Mouse (Mus musculus) gastrocnemius, postnatal 36 days (tissue): ENCODE data around the gene Ccdc127. TPM values are rescaled to one million over a fixed set of nuclear protein-coding genes. Genes with fewer than 3 reads are reported as not detected.

Source experiments
- DNase-seq, 2 experiments: peaks; one replicate each; pipeline ENCODE4 v3.0.0; 2022
- intact Hi-C: fragments of 180-260 bp; cut with DNase I; formaldehyde crosslinking; loops from one replicate; pipeline ENCODE4 v1.15.1; 2025
- long read RNA-seq, 2 experiments: library from polyadenylated mRNA; stranded (forward); transcript quantifications; one replicate each; pipeline ENCODE4 v2.0.0; 2021
- total RNA-seq, 2 experiments: library from RNA; stranded (reverse); gene quantifications; 2 replicates each; pipeline ENCODE4 v1.2.3; 2021

The Ccdc127 gene
- 10 to 100 TPM; 43.7 to 46.4 TPM for total RNA-seq
- long read RNA-seq, experiment 1, full-length matches to known transcripts = 38 of 45 reads
- long read RNA-seq, experiment 1, partial matches to known transcripts = 0 of 45 reads
- long read RNA-seq, experiment 1, other reads (novel, unspliced or antisense) = 7 of 45 reads
- long read RNA-seq, experiment 2, full-length matches to known transcripts = 45 of 51 reads
- long read RNA-seq, experiment 2, partial matches to known transcripts = 0 of 51 reads
- long read RNA-seq, experiment 2, other reads (novel, unspliced or antisense) = 6 of 51 reads

DNA sequence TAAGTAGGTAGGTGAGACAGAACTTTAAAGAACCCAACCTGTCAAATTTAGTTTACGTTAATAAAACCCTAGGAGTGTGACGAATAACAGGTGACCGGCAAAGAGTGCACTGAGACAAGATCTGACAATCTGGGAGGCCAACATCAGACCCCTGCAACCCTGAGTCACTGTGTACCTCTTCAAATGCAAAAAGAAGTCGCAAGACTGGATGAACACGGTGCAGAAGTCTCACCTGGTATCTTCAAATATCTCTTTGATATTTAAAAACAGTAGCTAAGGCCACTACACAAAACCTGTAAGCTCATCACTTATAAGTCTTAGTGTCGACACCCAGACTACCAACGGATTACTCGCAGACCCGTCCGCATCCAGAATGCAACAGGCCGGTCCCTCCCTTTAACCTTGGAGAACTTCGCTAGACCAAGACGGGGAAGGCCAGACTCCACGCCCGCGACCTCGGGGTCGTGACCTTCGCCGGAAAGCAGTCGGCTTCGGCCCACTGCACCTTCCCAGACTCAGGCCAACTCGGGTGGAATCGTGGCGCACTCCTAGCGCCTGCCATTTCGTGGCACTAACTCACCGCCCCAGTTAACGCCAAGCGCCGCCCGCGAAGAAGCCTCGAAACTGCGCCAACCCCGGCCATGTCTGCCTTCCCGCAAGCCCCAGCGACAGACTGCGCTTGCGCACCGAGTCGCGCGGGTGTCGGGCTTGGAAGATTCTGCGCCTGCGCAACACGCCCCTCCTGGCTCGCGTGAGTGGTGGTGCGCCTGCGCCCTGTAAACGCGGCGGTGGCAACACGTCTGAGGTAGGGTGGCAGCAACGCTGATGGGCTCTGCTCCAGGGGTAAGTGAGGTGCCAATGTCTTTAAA, at the start of gene Ccdc127, which contains the start of gene Sdha:
TSS of gene Ccdc127 (plus strand) at position 744 of the 869 bp plus-strand sequence.
TSS of gene Sdha (minus strand) at position 715 of the 869 bp plus-strand sequence.
- DNase-seq = peak; percentile 94 to 96
- intact Hi-C loops = loop anchor here (10.0 kb wide), 1 partner anchor 155 kb away; no protein-coding TSS in a partner anchor

DNA sequence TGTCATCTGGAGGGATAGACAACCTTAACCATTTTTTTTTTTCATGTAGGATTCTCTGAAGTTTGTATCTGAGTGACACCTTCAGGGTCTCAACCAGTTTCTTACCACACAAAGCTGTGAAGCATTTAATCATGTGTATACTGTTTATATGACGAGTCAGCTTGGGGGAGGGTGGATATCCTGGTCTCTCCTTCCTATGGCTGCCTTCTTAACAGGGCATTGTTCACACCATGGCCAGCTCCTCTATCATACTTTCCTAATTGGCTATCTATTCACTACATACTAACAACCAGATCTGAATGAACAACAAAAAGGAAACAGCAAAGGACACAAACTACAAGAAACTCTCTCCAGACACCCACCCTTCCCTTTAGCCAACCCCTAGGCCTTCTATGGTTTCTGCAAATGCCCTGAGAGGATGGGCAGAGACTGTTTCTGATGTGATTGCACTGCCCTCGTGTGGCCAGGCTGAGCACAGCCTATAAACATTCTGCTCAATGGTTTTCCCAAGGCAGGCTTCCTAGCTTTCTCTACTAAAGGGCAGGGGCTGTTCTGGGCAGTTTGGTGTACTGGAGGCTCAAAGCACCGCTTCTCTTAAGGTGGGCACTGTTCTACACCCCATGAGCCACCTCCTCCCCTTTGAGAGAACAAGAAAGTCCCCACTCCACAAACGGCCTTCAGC, 49.0 kb upstream of the Ccdc127 start:
- intact Hi-C loops = loop anchor here (5.0 to 10.0 kb wide), 3 partner anchors 109 to 336 kb away; partner anchors contain the start of gene Zdhhc11
- DNase-seq = peak; percentile 39 to 44

DNA sequence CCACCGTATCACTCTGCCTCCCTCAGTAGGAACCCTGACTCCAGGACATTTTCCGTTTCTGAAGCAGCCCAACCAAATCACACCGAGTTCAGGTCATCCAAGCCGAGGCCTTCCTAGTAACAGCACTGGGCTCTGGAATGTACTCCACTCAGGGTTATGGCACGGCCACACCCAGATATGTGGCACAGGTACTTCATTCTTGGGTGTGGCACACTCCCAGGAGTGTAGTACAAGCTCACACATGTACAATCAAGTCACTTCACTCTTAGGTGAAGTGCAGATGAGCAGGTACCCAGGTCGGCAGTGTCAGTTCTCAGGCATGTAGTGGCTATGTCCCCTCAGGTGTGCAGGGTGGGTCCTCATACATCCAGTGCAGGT, 48.5 kb upstream of the Ccdc127 start:
- DNase-seq = no peak
- intact Hi-C loops = loop anchor here (5.0 to 10.0 kb wide), 3 partner anchors 109 to 337 kb away; partner anchors contain the start of gene Zdhhc11

DNA sequence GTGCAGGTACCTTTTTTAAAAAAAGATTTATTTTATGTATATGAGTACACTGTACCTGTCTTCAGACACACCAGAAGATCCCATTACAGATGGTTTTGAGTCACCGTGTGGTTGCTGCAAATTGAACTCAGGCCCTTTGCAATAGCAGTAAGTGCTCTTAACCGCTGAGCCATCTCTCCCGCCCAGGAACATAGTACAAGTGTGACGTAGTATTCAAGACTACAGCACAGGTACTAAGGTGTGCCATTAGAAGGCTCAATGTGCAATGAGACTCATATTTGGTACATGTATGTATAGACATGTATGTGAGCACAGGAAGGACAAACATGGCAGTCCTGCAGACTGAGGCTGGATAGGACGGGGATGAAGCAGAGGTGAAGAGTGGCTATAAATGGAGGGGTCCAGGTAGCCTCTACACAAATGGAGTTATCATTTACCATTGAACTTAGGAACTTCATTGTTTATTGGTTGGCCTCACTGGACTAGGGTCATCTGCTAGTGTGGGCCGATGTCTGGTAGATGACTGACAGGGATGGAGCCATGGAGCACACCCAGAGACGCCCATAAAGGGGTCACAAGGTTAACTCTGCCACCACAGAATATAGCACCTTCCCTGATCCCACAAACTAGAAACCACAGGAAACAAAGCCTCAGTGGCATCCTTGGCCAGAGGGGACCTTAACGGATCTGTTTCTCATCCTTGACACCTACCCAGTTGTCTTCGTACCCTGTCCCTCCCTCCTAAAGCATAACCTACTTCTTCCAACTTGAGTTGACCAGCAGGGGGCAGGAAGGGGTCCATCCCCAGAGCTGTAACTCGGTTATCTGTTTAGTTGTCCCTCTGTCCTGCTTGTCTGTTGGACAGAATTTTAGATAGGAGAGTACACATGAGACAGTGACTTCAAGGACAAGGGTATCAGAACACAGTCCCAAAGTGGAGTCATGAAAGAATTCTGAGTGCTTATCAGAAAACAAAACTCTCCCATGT, 47.8 kb upstream of the Ccdc127 start:
- intact Hi-C loops = loop anchor here (5.0 to 10.0 kb wide), 3 partner anchors 110 to 338 kb away; partner anchors contain the start of gene Zdhhc11
- no peak for DNase-seq

DNA sequence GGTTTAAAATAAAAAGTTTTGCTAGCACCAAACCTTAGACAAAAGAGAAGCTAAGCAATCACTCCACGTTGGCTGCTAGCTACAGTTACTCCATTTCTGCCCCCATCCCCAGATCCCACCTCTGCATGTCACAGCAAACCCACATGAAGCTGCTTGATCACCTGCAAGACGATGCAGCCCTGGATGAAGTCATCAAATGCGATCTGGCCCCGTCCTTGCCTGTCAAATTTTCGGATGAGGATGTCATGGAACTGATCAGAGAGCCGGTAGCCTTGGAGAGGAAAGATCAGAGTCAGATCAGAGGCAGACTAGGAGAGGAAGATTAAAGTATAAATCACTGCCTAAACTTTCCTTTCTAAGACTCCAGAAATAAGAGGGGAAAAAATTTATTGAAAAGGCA, 44.7 kb upstream of the Ccdc127 start:
- intact Hi-C loops = loop anchor here (10.0 kb wide), 1 partner anchor 341 kb away; the partner anchor contains the start of gene Zdhhc11

DNA sequence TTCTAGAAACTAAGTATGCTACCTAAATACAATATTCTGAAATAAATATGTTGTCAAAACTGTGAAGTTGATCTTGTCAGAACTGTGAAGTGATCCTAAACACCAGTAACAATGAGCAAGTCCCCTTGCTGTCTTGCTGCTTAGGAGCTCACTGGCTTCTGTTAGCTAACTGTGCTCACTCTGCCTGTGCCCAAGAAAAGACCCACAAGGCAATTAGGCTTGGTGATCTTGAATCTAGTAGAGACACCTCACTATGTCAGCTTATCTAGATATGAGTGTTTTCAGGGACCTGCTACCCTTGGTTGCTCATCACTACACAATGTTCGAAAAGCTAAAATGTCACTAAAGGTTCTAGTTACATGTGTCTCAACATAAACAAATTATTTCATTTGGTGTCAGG, 44.3 kb upstream of the Ccdc127 start:
- intact Hi-C loops = loop anchor here (10.0 kb wide), 1 partner anchor 341 kb away; the partner anchor contains the start of gene Zdhhc11
- no peak for DNase-seq

More for the DNA sequence above, 44.7 kb upstream of the Ccdc127 start:
- no peak for DNase-seq

DNA sequence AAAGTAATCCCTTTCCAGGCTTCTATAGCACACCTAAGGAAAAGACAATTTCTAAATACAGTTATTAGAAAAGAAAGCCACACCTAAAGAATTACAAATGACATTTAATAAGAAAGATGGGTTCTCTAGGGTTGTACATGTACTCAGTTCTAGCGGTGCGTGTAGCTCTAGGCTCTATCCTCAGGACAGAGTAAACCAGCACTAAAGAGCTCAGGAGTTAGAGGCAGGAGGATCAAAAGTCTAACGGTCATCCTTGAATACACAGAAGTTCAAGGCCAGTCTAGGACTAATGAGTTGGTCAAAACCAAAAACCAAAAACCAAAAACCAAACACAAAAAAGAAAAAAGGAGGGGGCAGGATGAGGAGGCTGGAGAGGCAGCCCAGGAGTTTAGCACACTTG, 35.5 kb upstream of the Ccdc127 start:
- DNase-seq = no peak
- intact Hi-C loops = no loop called here

DNA sequence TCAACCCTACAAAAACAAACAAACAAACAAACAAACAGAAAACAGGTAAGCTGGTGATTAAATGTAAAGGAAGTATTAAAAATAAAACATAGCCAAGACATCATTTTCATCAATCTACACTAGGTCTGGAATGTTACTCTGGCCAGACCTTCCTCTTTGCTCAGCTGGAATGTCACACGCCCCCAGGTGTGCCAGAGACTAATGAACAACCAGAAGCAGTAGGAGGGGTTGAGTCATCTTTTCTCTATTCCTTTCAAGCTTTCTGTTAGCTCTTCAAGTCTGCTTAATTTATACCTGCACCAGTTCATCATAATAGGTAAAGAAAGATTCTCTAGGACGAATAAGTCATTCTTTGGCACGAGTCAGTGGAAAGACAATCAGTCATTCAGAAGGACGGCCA, 33.7 kb upstream of the Ccdc127 start:
- no peak for DNase-seq
- intact Hi-C loops = no loop called here

DNA sequence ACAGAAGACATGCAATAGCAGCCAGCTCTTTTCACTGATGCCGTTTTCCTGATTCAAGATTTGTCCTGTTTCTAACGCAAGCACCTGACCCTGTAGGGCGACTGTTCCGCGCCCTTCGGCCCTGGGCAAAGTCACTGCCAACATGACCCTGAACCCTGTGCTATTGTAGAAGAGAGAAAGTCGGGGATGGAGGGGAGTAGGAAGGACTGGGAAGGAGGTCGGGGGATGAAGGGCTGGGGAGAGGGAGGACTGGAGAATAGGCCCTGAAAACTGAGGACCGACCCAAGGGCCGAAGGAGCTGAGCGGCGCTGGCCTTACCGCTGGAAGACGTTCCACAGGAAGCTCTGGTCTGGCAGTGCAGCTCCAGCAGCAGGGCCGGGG, 33.3 kb upstream of the Ccdc127 start:
- intact Hi-C loops = no loop called here
- no peak for DNase-seq

DNA sequence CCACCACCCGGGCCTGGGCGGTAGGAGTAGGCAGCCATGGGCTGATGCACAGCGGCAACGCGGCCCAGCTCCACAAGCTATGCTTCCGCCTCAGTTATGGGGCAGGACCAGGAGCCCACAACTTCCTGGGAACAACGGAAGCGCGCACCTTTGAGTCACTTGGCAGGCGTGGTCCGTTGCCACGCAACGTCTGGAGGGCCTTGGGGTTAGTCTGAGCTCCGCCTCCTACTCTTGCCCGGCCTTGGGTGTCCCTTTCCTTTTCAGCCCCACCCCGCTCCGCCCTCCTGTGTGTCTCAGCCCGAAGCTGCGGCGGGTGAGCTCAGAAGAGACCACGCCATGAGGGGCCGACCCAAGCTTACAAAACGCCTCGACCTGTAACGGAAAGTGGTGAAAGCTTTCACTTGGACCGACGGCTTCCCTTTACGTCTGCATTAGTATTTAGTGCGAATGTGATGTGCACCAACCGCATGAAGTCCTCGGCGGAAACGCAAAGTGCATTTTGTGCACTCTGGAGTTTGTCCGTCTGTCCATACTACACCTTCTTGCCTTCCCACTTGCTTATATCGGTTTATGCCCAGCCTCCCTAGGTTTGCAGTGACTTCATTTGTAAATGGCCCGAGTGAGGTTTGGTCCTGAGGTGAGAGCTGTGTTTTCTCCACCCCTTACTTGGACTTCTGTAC, 32.8 kb upstream of the Ccdc127 start, which contains the start of gene Pdcd6:
TSS of gene Pdcd6 (minus strand) at position 411 of the 680 bp plus-strand sequence.
- intact Hi-C loops = no loop called here
- DNase-seq = peak; percentile 85 to 91

DNA sequence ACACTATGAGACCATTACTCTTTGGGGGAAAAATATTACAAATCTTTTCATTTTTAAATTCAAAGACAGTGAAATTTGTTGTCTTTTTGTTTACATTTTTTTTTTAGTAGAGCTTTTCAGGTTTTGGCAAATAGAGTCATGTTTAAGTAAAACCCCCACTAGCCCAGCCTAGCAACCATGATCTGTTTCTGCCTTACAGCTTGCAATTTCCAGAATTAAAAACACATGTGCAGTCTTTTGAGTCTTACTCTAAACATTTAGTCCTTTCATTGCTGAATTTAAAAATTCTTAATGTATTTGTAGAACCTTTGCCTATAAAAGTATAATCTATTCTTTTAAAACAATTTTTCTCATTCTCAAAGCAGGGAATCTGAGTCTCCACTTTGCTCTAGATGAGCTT, 20.8 kb upstream of the Ccdc127 start:
- no peak for DNase-seq
- intact Hi-C loops = loop anchor here (10.0 kb wide), 1 partner anchor 1805 kb away; no protein-coding TSS in a partner anchor

DNA sequence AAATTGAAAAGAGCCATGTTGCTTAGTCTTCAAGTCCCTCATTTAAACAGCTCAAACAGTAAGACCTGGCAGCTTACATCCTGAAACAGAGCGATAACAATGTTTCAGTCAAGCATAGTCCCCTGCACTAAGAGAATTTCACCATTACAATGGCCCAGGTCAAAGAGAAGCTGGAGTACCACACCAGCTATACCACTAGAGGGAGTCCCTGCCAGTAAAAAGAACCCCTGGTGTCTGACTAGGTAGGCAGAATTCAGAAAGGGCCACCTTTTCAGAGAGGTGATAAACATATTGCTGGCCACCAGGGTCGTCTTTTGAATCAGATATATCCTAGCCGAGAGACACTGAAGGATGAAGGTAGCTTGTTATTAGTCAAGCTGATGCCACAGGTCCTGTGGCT, 9.1 kb upstream of the Ccdc127 start:
- intact Hi-C loops = loop anchor here (10.0 kb wide), 1 partner anchor 164 kb away; no protein-coding TSS in a partner anchor

DNA sequence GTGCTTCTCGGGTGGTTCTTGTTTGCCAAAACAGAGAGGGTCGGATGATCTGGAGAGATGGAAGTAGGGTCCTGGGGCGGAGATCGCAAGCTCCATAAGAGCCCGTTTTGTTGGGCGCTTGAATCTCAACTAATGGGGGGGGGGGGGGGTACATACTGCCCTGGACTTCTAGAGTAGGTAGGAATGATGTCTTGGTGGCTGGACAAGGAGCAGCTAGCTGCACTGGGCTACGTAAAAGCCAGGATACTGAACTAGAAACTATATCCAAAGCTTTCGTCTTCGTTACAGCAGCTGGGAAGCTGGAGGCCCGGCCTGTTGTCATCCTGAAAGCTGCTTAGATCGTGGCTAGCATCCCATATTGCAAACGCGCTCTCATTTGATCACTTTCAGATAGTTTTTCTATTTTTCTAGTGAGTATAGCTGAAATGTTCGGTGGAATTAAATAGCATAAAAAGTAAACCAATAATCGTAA, 362 bp downstream of the Ccdc127 start:
- DNase-seq = no peak
- intact Hi-C loops = no loop called here

More for the DNA sequence above, 9.1 kb upstream of the Ccdc127 start:
- no peak for DNase-seq

DNA sequence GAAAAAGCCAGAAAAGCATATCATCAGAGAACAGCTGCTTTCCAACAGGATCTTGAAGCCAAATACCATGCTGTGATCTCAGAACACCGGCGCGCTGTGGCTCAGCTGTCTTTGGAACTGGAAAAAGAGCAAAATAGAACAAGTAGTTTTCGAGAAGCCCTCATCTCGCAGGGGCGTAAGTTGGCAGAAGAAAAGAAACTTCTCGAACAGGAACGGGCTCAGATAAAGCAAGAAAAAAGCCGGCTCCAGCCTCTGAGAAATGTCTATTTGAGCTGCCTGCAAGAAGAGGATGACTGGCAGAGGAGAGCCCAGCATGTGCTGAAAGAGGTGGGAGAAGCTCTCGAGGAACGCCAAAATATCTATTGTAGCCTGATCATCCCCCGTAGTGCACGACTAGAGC, 6.4 kb downstream of the Ccdc127 start:
- intact Hi-C loops = no loop called here
- DNase-seq = no peak

DNA sequence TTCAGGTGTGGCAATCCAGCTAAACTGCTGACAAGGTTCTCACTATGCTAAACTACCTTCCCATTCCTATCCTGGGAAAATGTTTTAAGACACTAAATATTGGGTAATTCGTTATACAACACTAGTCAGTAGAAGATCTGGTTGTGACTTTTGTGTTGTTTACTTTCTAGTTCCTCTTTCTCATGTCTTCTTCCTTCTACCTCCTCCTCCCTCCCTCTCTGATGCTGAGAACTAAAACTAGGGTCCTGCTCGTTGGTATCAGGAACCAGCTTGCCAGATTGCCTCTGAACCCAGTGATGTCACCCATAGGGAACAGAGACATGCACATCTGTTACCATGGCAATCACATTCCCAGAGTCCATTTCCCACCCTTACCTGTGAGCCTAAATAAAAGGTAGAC, 12.1 kb downstream of the Ccdc127 start:
- DNase-seq = no peak
- intact Hi-C loops = loop anchor here (10.0 kb wide), 1 partner anchor 93 kb away; no protein-coding TSS in a partner anchor

DNA sequence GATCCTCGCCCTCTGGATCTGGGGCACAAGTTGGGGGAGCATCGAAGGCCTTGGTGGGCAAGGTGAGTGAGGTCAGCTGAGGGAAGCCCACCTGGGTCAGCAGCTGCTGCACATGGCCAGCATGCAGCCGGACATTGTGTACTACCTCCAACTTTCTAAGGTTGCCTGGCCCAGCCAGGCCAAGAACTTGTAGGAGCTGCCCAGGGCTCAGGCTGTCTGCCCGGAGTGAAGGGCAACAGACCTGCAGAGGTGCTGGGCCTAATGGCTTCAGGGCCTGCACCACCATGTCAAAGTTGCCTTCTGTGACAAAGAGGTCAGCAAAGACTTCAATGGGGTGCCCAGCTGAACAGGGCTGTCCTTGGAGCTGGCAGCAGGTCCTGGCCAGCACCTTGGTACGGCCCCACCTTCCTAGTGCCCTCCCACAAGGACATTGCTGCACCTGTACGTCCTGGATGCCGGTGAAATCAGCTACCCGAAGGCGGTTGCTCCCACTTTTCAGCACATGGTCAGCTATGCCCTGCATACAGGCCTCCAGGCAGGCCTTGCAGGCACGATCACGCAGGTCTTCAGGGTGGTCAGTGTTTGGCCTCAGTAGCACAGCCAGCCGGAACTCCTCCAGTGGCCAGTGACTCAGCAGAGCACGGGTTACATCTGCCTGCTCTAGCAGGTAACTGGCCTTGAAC, 13.2 kb downstream of the Ccdc127 start:
- intact Hi-C loops = loop anchor here (10.0 kb wide), 1 partner anchor 91 kb away; no protein-coding TSS in a partner anchor
- DNase-seq = peak in 1 of 2 experiments; percentile 47

DNA sequence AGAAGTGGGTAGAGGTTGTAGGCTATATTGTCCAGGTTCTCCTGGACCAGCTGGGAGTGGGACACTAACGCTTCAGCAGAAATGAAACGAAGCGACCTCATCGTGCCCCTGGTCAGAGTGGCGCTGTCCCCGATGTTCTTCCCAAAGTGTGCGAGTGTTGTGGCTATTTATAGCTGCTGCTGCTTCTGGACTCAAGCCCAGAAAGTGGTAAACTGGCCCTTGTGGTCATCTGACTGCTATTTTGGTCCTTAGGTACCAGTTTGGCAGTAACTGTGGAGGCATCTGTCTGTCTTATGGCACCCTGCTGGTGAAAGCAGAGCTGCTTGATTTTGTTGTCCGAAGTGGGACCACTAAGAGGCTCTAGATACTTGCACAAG, 13.7 kb downstream of the Ccdc127 start, which contains the start of gene Lrrc14b:
TSS of gene Lrrc14b (minus strand) at position 147 of the 377 bp plus-strand sequence.
- intact Hi-C loops = loop anchor here (10.0 kb wide), 1 partner anchor 91 kb away; no protein-coding TSS in a partner anchor
- peak; percentile 32 to 64 for DNase-seq
